Mouse (Mus musculus): Measurements from ENCODE around the gene Pdzd7. TPM values are rescaled to one million over a fixed set of nuclear protein-coding genes. Genes with fewer than 3 reads are reported as not detected.

Gene Pdzd7
- total RNA-seq, 2 experiments from 2014 or later: 1.8 to 2.9 TPM

GRCm38 (mm10) chr19:44989567-44990495 is 55.7 kb downstream of the Pdzd7 start:
- DNase-seq (ENCODE audit: extremely low spot score in 1 of 2, low spot score in 1 of 2): no peak

DNA sequence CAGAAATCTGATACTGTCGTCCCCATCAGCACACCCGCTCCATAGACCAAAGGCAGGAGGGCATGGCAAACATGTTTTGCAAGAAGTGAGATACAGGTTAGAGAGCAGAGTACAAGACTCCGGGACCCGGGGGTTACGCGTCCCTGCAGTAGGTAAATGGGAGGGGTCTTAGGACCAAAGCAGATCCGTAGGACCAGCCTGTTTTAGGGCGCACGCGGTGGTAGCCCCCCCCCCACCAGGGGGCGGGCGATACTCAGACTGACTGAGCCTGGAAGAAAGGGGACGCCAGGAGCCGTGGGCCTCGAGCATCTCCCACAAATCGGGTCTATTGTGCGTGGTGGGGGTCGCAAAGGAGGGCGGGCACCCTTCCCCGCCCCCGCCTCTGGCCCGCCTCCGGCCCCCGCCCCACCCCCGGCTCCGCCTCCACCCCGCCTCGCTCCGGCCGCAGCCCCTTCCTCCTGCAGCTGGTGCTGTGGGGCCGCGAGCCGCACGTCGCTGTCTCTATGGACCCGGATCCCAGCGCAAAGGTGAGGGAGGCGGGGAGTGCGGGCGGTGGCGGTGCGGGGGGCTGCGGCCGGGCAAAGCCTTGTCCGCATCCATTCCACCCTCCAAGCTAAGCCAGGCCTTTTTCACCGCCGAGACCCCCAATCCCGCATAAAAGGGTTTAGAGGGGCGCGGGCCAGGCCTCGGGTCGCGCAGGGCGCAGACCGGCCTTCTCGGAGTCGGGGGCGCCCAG is 56.5 kb downstream of the Pdzd7 start, which contains the start of gene Sema4g:
Gene Sema4g, plus strand, starts transcription at position 271 of the 736 bp plus-strand sequence.
- DNase-seq (ENCODE audit: extremely low spot score in 1 of 2, low spot score in 1 of 2): no peak

DNA sequence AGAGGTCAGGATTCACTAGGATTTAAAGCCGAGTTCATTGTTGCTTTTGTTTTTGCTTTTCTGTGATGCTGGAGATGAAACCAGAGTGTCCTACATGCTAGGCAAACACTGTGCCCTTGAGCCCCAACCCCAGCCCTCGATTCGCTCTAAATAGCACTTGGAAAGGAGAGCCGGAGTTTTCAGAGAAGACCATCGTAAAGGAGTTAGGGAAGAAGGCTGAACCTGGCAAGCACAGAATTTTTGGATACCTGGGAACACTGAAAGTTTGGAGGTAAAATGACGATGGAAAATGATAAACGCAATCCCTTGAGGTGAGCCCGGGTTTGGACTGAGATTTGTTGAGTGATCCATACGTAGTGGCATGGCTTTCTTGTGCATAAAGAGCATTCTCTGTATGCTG is 57.2 kb downstream of the Pdzd7 start:
- no peak for DNase-seq (ENCODE audit: extremely low spot score in 1 of 2, low spot score in 1 of 2)

DNA sequence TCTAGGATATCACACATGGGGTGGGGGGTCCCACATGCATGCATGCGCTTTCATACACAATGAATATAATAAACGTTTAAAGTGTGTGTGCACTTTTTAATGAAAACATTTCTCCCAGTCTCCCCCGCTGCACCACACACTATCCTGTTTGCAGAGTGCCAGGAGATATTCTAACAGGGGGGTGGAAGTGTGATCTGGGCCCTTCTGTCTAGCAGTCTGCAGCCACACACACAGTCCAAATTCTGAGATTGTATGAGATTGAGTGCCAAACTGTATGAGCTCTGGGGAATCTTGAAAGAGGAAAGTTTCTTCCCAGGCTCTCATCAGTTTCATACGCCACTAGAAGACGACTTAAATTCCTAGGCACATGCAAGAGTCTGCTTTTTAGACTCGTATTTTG is 57.7 kb downstream of the Pdzd7 start:
- DNase-seq (ENCODE audit: extremely low spot score in 1 of 2, low spot score in 1 of 2): no peak

- DNase-seq (ENCODE audit: extremely low spot score in 1 of 2, low spot score in 1 of 2): no peak
Measured at GRCm38 (mm10) chr19:44987004-44987403, 58.5 kb downstream of the Pdzd7 start.

- DNase-seq (ENCODE audit: extremely low spot score in 1 of 2, low spot score in 1 of 2): no peak
Measured at GRCm38 (mm10) chr19:44985159-44985988, 60.1 kb downstream of the Pdzd7 start.

- no peak for DNase-seq (ENCODE audit: extremely low spot score in 1 of 2, low spot score in 1 of 2)
Measured at GRCm38 (mm10) chr19:44984420-44984819, 61.1 kb downstream of the Pdzd7 start.

DNA sequence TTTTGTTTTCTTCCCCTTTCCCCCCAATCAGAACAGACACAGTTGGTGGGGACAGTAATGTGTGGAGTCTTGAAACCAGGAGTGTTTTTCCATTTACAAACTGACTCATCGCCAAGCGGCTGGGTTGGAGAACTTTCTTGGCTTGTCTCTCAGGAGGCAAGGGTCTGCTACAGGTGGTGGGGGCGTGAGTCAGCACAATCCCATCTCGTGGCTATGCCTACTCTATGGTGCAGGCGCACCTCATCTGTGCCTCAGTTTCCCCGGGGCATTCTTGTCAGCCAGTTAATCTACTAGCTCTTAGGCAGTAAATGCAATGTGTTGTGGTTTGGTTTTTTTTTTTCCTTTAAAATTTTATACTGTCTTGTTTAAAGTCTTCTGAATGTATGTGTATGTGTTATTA is 62.2 kb downstream of the Pdzd7 start:
- DNase-seq (ENCODE audit: extremely low spot score in 1 of 2, low spot score in 1 of 2): no peak

GRCm38 (mm10) chr19:44982477-44983115 is 62.9 kb downstream of the Pdzd7 start:
- DNase-seq (ENCODE audit: extremely low spot score in 1 of 2, low spot score in 1 of 2): no peak

DNA sequence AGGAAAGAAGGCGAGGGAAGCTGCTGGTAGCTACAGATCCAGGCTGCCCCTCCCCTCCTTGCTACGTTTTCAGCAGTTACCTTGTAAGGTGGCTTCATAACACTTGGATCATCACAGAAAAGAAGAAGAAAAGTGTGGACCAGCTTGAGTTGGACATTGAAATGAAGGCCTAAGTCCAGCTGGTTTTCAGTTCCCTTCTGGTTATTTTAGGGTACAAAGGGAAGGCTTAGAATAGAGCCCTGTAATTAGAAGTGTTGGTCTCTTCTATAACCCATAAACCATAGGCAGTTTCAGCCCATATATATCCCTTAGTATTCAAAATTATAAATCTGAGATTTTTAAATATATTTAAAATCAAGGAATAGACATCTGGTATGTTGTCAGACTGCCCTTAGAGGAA is 64.7 kb downstream of the Pdzd7 start:
- no peak for DNase-seq (ENCODE audit: extremely low spot score in 1 of 2, low spot score in 1 of 2)

DNA sequence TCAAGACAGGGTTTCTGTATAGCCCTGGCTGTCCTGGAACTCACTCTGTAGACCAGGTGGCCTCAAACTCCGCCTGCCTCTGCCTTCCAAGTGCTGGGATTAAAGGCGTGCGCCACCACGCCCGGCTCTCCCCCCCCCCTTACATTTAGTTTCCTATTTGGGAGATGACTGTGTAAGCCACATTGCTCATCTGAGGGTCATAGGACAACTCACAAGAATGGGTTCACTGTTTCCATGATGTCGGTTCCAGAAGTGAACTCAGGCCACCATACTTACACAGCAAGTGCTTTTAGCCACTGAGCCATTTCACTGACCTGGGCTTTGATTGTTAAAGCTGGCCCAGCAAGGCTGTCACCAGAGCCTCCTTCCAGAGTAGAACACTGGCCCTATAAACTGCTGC is 68.4 kb downstream of the Pdzd7 start:
- DNase-seq (ENCODE audit: extremely low spot score in 1 of 2, low spot score in 1 of 2): no peak

Other genes starting within 250 kb of the Pdzd7 start
- gene Slf2, start 114.6 kb downstream of the Pdzd7 start, total RNA-seq (2021): 10 to 100 TPM; 31.8 to 39.3 TPM
- 10 to 100 TPM; 24.8 to 29.1 TPM for gene Sema4g, start 56.6 kb downstream of the Pdzd7 start, total RNA-seq (2021)
- 10 to 100 TPM; 15.4 to 15.5 TPM for gene Twnk, start 40.1 kb downstream of the Pdzd7 start, total RNA-seq (2021)
- gene Mrpl43, start 39.3 kb downstream of the Pdzd7 start, total RNA-seq (2021): 10 to 100 TPM; 43.8 to 45.0 TPM
- gene Lzts2, start 31.3 kb downstream of the Pdzd7 start, total RNA-seq (2021): 10 to 100 TPM; 27.3 to 29.3 TPM
- 100 to 1,000 TPM in 1 of 2 experiments, 10 to 100 TPM in 1; 89.0 to 105 TPM for gene Sfxn3, start 1.8 kb upstream of the Pdzd7 start, total RNA-seq (2021)
- gene Kazald1, start 29.5 kb upstream of the Pdzd7 start, total RNA-seq (2021): 1 to 10 TPM; 1.2 to 1.7 TPM
- gene Tlx1, start 105.0 kb upstream of the Pdzd7 start, total RNA-seq (2021): not detected
- not detected for gene Lbx1, start 190.1 kb upstream of the Pdzd7 start, total RNA-seq (2021)

All from layer of hippocampus, postnatal 25 days (tissue).